Mouse (Mus musculus) urinary bladder, postnatal 25 days (tissue): ENCODE results near the gene Cyp2c68.
"Not testable (repeated sequence)": the region's sequence is repeated elsewhere in the genome, so short reads cannot be mapped to it uniquely, and the experiment has no call there.

Experiments
- DNase-seq: peaks from one replicate; pipeline ENCODE4 v3.0.0; 2022; ENCODE audit warnings: low spot score

The Cyp2c68 gene

GRCm38 (mm10) chr19:39740920-39741319, at the start of gene Cyp2c68:
Cyp2c68 (minus strand) TSS chr19:39741054.
- no peak for DNase-seq

DNA sequence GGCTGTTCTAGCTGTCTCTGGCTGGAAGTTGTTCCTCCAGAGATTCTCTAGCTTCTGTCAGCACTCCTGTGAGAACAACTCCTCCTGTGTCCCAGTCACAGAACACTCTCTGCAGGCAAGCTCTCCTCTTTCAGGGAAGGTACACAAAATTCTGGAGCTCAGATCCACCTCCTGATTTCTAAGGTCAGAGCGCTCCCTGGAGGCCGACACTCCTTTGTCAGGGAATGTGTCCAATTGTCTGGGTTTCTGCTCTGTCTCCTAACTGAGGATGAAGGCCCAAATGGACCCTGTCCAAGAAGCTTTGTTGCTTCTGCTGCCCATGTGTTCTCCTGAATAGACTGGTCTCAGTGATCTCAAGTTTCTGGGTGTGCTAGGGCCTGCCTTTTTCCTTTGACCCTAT, 44.6 kb upstream of the Cyp2c68 start:
- not testable (repeated sequence) for DNase-seq

GRCm38 (mm10) chr19:39745357-39745756, 4.5 kb upstream of the Cyp2c68 start:
- DNase-seq: no peak

GRCm38 (mm10) chr19:39744361-39744760, 3.5 kb upstream of the Cyp2c68 start:
- DNase-seq: not testable (repeated sequence)

DNA sequence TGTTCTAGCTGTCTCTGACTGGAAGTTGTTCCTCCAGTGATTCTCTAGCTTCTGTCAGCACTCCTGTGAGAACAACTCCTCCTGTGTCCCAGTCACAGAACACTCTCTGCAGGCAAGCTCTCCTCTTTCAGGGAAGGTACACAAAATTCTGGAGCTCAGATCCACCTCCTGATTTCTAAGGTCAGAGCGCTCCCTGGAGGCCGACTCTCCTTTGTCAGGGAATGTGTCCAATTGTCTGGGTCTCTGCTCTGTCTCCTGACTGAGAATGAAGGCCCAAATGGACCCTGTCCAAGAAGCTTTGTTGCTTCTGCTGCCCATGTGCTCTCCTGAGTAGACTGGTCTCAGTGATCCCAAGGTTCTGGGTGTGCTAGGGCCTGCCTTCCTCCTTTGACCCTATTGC, 29.7 kb downstream of the Cyp2c68 start:
- not testable (repeated sequence) for DNase-seq

DNA sequence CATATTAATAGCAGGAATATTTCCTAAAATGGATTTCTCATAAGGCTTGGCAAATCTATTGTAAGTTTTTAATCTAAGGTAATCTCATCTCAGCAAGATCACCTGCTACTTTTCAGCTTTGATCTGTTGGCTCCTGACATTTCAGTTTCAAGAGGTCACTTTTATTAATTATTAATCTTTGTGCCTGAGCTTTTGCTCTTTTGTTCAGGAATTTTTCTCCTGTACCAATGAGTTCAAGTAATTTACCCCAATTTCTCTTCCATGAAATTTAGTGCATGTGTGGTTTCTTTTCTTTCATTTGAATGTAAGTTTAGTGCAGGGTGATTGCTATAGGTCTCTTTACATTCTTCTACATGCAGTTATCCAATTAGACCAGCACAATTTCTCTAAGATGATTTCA, 75.2 kb downstream of the Cyp2c68 start:
- DNase-seq: not testable (repeated sequence)

GRCm38 (mm10) chr19:39652381-39652780, 88.5 kb downstream of the Cyp2c68 start:
- DNase-seq: no peak

DNA sequence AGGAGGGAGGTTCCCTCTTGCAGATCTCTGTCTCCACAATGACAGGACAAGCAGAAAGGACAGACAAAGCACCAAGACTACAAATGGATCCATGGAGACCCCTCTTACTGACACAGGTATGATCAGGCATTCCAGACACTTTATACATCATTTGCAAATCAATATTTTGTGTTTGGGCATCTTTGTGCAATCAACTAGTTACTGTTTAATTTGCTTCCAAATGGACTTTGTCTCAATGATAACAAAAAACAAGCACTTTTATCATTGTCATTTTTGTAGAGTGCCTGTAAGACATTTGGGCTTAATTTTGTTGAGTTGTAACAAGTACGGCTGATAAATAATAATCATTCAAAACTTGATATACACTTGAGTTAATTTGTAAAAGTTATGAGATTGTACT, 91.9 kb downstream of the Cyp2c68 start, which contains the start of gene Cyp2c67:
Gene Cyp2c67, minus strand, starts transcription at position 114 of the 400 bp plus-strand sequence.
- no peak for DNase-seq

GRCm38 (mm10) chr19:39647519-39647918, 93.3 kb downstream of the Cyp2c68 start:
- no peak for DNase-seq

- DNase-seq: not testable (repeated sequence)
Observed at GRCm38 (mm10) chr19:39644551-39644950, 96.3 kb downstream of the Cyp2c68 start.
